Mouse (Mus musculus) myocyte (in vitro differentiated cells): ENCODE measurements around the gene Rfx1.

Experiments
- CEBPB ChIP-seq: IDR thresholded peaks from 2 replicates; pipeline ENCODE4 v1.6.1; 2011; ENCODE audit warnings: mild to moderate bottlenecking, moderate library complexity; ENCODE audit not compliant: poor library complexity, insufficient read depth, severe bottlenecking
- E2F4 ChIP-seq: IDR thresholded peaks from one replicate; pipeline ENCODE4 v1.6.1; 2011; ENCODE audit warnings: mild to moderate bottlenecking, control low read depth, moderate library complexity; ENCODE audit not compliant: insufficient read depth
- MAX ChIP-seq: IDR thresholded peaks from one replicate; pipeline ENCODE4 v1.6.1; 2011; ENCODE audit warnings: low read depth, mild to moderate bottlenecking, control low read depth
- MYOD1 ChIP-seq, 3 experiments: IDR thresholded peaks; one replicate each; pipeline ENCODE4 v1.6.1; 2011; ENCODE audit warnings: control low read depth in 2 of 3, low read depth in 2 of 3, mild to moderate bottlenecking in 2 of 3, moderate library complexity in 1 of 3; ENCODE audit not compliant: insufficient read length in 2 of 3, control insufficient read depth in 1 of 3
- MYOG ChIP-seq, 3 experiments: IDR thresholded peaks; one replicate each; pipeline ENCODE4 v1.6.1; 2011; ENCODE audit warnings: control low read depth in 2 of 3, low read depth in 2 of 3, mild to moderate bottlenecking in 2 of 3; ENCODE audit not compliant: insufficient read length in 2 of 3, control insufficient read depth in 1 of 3, insufficient read depth in 1 of 3
- POLR2A ChIP-seq: IDR thresholded peaks from one replicate; pipeline ENCODE4 v1.6.1; 2011; ENCODE audit warnings: low read depth, mild to moderate bottlenecking, control low read depth, moderate library complexity; ENCODE audit not compliant: insufficient read length
- POLR2AphosphoS2 ChIP-seq: IDR thresholded peaks from one replicate; pipeline ENCODE4 v1.6.1; 2011; ENCODE audit warnings: low read depth, control low read depth; ENCODE audit not compliant: insufficient read length
- REST ChIP-seq: IDR thresholded peaks from one replicate; pipeline ENCODE4 v1.6.1; 2011; ENCODE audit warnings: mild to moderate bottlenecking, control low read depth, moderate library complexity; ENCODE audit not compliant: insufficient read depth, insufficient read length
- TCF12 ChIP-seq: IDR thresholded peaks from one replicate; pipeline ENCODE4 v1.6.1; 2011; ENCODE audit warnings: mild to moderate bottlenecking, control low read depth; ENCODE audit not compliant: poor library complexity, insufficient read depth, severe bottlenecking
- TCF3 ChIP-seq: IDR thresholded peaks from one replicate; pipeline ENCODE4 v1.6.1; 2011; ENCODE audit warnings: low read depth, control low read depth; ENCODE audit not compliant: insufficient read length
- USF1 ChIP-seq: IDR thresholded peaks from one replicate; pipeline ENCODE4 v1.6.1; 2011; ENCODE audit warnings: low read depth, mild to moderate bottlenecking, control low read depth, moderate library complexity

DNA sequence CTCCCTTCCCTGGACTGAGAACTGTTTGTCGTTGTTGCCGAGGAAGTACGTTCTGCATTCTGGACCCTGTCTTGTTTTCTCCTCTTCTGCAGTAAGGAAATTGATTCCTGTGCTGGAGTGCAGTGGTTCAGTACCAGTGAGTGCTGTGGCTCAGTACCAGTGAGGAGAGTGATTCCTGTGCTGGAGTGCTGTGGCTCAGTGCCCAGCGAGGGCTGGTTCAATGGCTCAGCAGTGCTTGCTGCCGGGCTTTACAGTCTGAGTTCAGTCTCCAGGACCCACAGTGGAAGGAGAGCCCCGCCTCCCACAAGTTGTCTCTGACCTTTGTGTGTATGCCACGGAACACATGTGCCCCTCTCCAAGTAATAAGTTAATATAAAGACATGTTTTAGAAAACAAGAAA is 20.5 kb downstream of the Rfx1 start:
- TF ChIP-seq MAX (no peak), POLR2A (no peak), POLR2AphosphoS2 (no peak), MYOG (IDR thresholded peaks at IDR 0.05; ENCODE audit: control insufficient read depth in 1 of 3, insufficient read depth in 1 of 3, insufficient read length in 2 of 3, low read depth in 2 of 3) (no peak), TCF12 (no peak), MYOD1 (IDR thresholded peaks at IDR 0.05; ENCODE audit: control insufficient read depth in 1 of 3, insufficient read length in 2 of 3, low read depth in 2 of 3) (no peak), CEBPB (no peak), TCF3 (no peak), E2F4 (no peak), USF1 (no peak), REST (no peak)
